Mouse (Mus musculus) right cerebral cortex, postnatal 36 days (tissue): ENCODE data around the gene Cers3.

Experiments used
- DNase-seq, 2 experiments: peaks; one replicate each; pipeline ENCODE4 v3.0.0; 2022; ENCODE audit warnings: low spot score in 2 of 2, mixed read lengths in 1 of 2

Gene Cers3

GRCm38 (mm10) chr7:66779944-66780942 lies 36.9 kb downstream of the Cers3 start:
- DNase-seq = no peak

- DNase-seq = no peak
Observed at GRCm38 (mm10) chr7:66786476-66786875, 43.2 kb downstream of the Cers3 start.

GRCm38 (mm10) chr7:66787816-66788215 lies 44.5 kb downstream of the Cers3 start:
- DNase-seq = no peak

- DNase-seq = no peak
Observed at GRCm38 (mm10) chr7:66789860-66790748, 46.8 kb downstream of the Cers3 start.

DNA sequence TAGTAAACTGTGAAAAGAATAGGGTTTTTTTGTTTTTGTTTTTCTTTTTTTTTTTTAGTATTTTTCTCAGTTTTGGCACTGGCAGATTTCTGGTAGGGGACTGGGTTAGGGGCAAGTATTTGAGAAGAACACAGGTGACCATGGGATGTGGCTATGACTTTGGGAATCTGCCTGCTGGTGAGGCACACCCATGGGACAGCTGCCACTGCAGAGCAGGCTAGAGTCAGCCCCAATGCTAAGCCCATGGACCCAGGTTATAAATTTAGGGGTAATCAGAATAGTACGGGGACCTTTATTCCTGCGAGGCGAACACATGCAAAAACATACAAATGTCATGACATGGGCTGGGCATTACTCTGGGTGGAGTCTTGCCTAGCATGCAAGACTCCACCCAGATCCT lies 47.7 kb downstream of the Cers3 start:
- no peak for DNase-seq

DNA sequence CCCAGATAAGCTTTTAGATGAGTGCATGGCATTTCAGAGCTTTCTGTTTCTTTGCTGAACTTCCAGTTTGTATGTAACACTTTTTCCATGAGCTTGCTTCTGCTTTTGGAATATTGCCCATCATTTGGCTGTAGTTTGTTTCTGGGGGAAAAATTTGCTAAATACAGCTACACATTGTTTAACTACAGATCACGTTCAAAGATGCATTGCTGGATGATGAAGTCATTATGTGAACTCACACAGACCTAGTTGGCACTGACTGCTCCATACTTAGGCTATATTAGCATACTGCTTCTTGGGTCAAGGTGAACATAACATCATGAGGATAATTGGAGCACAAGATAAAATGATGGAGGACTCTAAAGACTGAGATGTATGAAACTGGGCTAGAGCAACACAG lies 53.6 kb downstream of the Cers3 start:
- DNase-seq = no peak

- DNase-seq = no peak
Observed at GRCm38 (mm10) chr7:66797345-66797744, 54.0 kb downstream of the Cers3 start.

DNA sequence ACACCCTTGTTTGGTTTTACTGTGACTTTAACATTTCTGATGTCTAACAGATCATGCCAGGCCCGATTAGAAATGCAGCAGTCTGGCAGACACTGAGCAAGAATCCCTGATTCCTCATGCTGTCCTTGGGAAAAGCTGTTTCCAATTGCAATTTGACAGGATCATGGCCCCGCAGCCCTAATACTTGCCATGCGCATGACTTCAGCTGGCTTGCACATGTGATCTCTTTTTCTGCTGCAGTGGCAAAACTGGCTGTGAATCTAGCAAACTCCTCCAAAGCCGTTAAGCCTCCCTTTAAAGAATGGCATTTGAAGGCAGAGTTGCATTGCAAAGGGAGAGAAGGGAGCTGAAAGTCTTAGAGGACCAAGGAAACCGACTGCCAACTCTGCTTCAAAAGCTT lies 55.5 kb downstream of the Cers3 start:
- no peak for DNase-seq

DNA sequence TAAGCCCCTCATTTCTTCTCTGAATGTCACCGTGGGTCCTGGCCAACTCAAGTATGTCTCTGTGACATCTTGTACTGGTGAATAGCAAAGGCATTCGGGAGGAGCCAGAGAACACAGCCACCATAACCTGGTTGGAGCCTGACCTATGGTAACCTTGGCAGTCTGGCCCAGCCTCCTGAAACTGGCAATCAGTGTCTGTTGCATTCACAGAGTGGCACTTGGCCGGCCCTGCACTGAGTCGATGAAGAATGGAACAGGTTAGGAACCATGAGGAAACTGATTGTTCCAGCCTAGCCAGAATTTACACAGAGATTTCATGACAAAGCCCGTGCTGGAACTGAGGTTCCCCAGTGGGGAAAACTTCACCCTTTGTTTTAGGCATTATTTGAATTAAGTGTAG lies 57.5 kb downstream of the Cers3 start:
- no peak for DNase-seq

- DNase-seq = no peak
Observed at GRCm38 (mm10) chr7:66801785-66802184, 58.5 kb downstream of the Cers3 start.

DNA sequence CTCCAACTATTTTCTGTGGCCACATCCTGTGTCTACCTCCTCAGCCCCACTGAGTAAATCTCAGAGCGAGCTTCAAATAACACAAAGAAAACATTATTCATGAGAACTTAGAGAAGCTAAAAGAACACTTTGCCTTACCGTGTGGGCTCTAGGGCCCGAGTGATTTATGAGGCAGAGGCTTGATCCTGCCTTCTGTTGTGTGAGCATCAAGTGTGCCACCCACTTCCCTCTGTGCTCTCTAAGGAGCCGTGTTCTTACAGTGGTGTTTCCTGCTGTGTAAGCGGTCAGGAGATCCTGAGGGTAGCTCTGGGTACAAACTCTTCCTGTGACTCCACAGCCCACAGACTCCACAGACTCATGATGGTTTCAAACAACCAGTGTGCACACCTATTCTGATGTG lies 60.5 kb downstream of the Cers3 start:
- DNase-seq = no peak

GRCm38 (mm10) chr7:66806801-66807200 lies 63.5 kb downstream of the Cers3 start:
- DNase-seq = no peak

- DNase-seq = no peak
Observed at GRCm38 (mm10) chr7:66810436-66810835, 67.1 kb downstream of the Cers3 start.

GRCm38 (mm10) chr7:66811294-66811693 lies 68.0 kb downstream of the Cers3 start:
- no peak for DNase-seq

GRCm38 (mm10) chr7:66812289-66812688 lies 69.0 kb downstream of the Cers3 start:
- no peak for DNase-seq

GRCm38 (mm10) chr7:66812737-66813136 lies 69.4 kb downstream of the Cers3 start:
- DNase-seq = no peak

GRCm38 (mm10) chr7:66813172-66813571 lies 69.9 kb downstream of the Cers3 start:
- no peak for DNase-seq

GRCm38 (mm10) chr7:66815526-66815925 lies 72.2 kb downstream of the Cers3 start:
- no peak for DNase-seq

GRCm38 (mm10) chr7:66820034-66820433 lies 76.7 kb downstream of the Cers3 start:
- DNase-seq = no peak

DNA sequence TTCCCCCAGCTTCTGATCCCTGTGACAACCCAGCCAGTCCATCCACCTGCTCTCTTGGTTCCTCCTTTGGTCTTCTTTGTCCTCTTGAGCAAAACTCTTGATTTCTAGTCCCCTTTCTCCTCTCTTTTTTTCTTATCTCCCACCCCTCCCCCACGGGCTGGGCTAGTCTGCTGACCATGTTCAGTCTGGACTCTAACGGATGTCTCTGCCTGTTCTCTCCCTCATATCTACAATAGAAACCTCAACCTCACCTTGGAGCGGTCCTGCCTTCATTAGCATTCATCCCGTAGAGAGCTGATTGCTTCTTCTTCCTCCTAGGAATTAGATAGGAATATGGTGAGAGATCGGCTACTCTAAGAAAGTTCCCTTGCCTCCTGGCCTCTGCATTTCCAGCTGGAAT lies 87.5 kb downstream of the Cers3 start:
- DNase-seq = no peak

GRCm38 (mm10) chr7:66831295-66831694 lies 88.0 kb downstream of the Cers3 start:
- DNase-seq = no peak

GRCm38 (mm10) chr7:66839463-66840007 lies 96.2 kb downstream of the Cers3 start, which contains the start of gene Adamts17:
Adamts17 (plus strand) TSS chr7:66839735.
- DNase-seq = peak; percentile 95 to 96
